Mouse (Mus musculus) hindbrain, embryonic 16.5 days (tissue): ENCODE measurements at regions not wholly inside any gene's neighbourhood (a gene's known extent, or its start where the extent isn't known, plus 50 kb on each side); places are given as distances from the start of the nearest gene placed in this dataset.
A peak's percentile ranks its signal among the peaks of the same experiment; 100 is the strongest.

Experiments used
- ATAC-seq: fragments of 200-750 bp; cut with Nextera tagmentation; 2 replicates; pipeline ENCODE4 v1.8.0; 2017; ENCODE audit warnings: moderate TSS enrichment, moderate library complexity
- H3K27ac ChIP-seq: fragments of 300-500 bp; sonication (generic); 2 replicates; pipeline ENCODE4 v1.5.1; 2014; ENCODE audit warnings: low read depth, mild to moderate bottlenecking, control low read depth, low read length, moderate library complexity
- H3K27me3 ChIP-seq: fragments of 300-500 bp; sonication (generic); replicated peaks from 2 replicates; pipeline ENCODE4 v1.6.1; 2014; ENCODE audit warnings: low read length; ENCODE audit not compliant: control insufficient read depth, insufficient read depth
- H3K36me3 ChIP-seq: fragments of 300-500 bp; sonication (generic); 2 replicates; pipeline ENCODE4 v1.6.1; 2014; ENCODE audit warnings: mild to moderate bottlenecking, low read length, moderate library complexity, mixed read lengths; ENCODE audit not compliant: control insufficient read depth, insufficient read depth
- H3K4me1 ChIP-seq: fragments of 300-500 bp; sonication (generic); 2 replicates; pipeline ENCODE4 v1.6.1; 2014; ENCODE audit warnings: low read depth, low read length; ENCODE audit not compliant: control insufficient read depth, insufficient read depth
- H3K4me2 ChIP-seq: fragments of 300-500 bp; sonication (generic); 2 replicates; pipeline ENCODE4 v1.6.1; 2014; ENCODE audit warnings: mild to moderate bottlenecking, low read length, control low read depth, moderate library complexity
- H3K4me3 ChIP-seq: fragments of 300-500 bp; sonication (generic); 2 replicates; pipeline ENCODE4 v1.5.1; 2014; ENCODE audit warnings: mild to moderate bottlenecking, low read length, control low read depth, moderate library complexity
- H3K9ac ChIP-seq: fragments of 300-500 bp; sonication (generic); 2 replicates; pipeline ENCODE4 v1.6.1; 2014; ENCODE audit warnings: low read depth, mild to moderate bottlenecking, control low read depth, low read length, moderate library complexity
- H3K9me3 ChIP-seq: fragments of 300-500 bp; sonication (generic); 2 replicates; pipeline ENCODE4 v1.6.1; 2014; ENCODE audit warnings: mild to moderate bottlenecking, low read length, moderate library complexity; ENCODE audit not compliant: control insufficient read depth
- WGBS: fragments of 180-500 bp; shearing (Covaris S2); extraction: QIAGEN DNeasy Blood & Tissue Kit; methylation state at CpG from one replicate; pipeline ENCODE4 v1.1.7; 2014; 5-methylcytosine and 5-hydroxymethylcytosine counted together

DNA sequence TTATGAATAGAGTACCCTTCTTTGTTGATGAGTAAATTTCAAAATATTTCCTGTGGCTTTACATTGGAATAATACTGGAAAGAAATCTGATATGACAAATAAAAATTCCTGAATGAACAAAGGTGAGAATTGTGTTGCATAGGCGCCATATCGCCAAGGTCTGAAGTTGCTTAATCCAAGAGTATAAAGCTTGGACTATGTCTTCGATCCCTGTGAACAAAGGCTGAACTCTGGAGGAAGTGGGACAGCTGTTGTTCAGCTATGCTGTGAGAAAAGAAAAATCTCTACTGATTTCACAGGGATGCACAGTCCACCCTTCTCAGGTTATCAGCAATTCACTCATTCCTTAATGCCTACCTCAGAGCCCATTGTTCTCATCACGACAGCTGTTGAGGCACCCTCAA is 319.3 kb upstream of the Gm9747 start:
- H3K4me2 ChIP-seq, result no peak overlapping the region
- no peaks in the 10 kb centered on the region for H3K4me1 ChIP-seq
- H3K36me3 ChIP-seq, result no peaks in the 10 kb centered on the region
- 90% methylated on average over 4 of the region's 4 CpGs for WGBS
- H3K9me3 ChIP-seq, result no peaks in the 10 kb centered on the region
- no peak overlapping the region for H3K4me3 ChIP-seq
- H3K27ac ChIP-seq, result no peak overlapping the region
- ATAC-seq, result no peak
- no peak overlapping the region for H3K9ac ChIP-seq
- H3K27me3 ChIP-seq, result no peaks in the 10 kb centered on the region

DNA sequence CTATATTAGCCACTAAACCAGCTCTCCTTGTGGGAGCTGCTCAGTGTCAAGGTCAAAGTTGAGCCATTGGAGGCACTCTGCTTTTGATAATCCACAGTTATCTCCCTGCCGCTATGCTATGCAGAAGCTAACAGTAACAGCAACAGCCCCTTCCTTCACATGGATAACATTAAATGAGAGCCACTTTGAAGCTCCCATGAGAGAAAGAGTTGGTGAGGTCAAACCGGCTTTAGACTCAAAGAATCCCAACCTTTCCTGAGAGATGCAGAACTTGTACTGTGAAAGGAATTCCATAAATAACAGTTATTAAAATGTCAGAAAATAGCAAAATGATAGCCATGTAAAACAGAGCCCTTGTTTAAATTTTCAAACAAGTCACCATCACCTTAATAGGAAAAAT is 316.1 kb upstream of the Gm9747 start:
- Histone ChIP-seq H3K4me3 (no peak overlapping the region), H3K4me2 (no peak overlapping the region), H3K27ac (no peak overlapping the region), H3K4me1 (no peaks in the 10 kb centered on the region), H3K27me3 (no peaks in the 10 kb centered on the region), H3K9ac (no peak overlapping the region), H3K36me3 (no peaks in the 10 kb centered on the region), H3K9me3 (no peaks in the 10 kb centered on the region)
- 86% methylated on average over 2 of the region's 2 CpGs for WGBS
- ATAC-seq, result no peak

DNA sequence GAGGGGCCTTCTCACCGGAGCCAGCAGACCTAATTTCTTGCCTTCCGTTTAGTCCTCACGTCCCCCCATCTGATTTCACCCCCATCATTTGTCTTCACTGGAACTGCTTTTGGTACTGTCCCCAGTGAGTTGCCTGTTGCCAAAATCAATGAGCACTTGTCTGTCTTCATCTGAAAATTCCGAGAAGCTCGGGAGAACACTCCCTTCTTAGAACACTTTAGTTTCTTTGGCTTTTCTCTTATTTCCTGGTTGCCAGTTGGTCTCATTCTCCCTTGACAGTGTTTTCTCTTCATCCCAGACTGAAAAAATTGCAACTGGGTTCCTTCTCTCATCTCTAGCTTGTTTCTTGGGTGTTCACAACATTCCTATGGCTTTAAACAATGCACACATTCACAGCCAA is 305.2 kb upstream of the Gm9747 start:
- ATAC-seq, result no peak
- Histone ChIP-seq H3K9me3 (no peaks in the 10 kb centered on the region), H3K27me3 (no peaks in the 10 kb centered on the region), H3K4me3 (no peak overlapping the region), H3K36me3 (no peaks in the 10 kb centered on the region), H3K4me1 (no peaks in the 10 kb centered on the region), H3K27ac (no peak overlapping the region), H3K4me2 (no peak overlapping the region), H3K9ac (no peak overlapping the region)
- WGBS, result 87% methylated on average over 5 of the region's 5 CpGs

DNA sequence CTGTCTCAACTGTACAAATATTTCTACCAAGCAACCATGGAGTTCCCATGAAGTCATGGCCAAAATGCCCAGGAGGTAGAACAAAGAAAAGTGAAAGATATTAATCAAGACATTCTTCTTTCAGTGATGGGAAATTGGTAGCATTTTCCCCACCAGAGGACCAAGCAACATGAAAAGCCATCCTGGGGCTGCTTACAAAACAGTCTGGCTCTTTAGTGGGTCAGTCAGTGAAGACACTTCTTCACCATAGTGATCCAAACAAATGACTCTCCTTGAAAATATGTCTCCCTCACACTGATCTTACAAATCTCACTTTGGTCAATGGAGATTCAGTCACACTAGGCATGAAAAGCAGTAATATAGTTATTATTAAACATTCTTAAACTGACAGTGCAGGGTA is 299.8 kb upstream of the Gm9747 start:
- peak; percentile 80 for ATAC-seq
- Histone ChIP-seq H3K27ac (no peak overlapping the region), H3K27me3 (no peaks in the 10 kb centered on the region), H3K36me3 (no peaks in the 10 kb centered on the region), H3K4me1 (no peaks in the 10 kb centered on the region), H3K9ac (no peak overlapping the region), H3K9me3 (no peaks in the 10 kb centered on the region), H3K4me3 (no peak overlapping the region), H3K4me2 (no peak overlapping the region)

DNA sequence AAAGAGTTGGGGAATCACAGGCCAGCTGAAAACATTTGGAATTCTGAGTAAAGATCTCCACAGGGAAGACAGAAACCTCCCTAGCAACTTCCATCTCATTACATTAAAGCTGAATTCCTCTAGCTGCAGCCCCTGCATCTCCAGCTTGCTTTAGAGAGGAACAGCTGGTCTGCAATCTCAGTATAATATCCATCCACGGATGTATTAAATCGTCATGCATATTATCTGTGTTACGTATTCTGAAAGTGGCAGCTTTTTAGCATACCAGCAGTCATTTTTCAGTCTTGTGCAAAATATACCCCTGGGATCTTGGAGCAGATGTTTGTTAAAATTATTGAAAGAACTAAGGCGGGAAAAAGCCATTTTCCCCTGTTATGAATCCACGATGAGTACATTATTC is 287.7 kb upstream of the Gm9747 start:
- H3K27ac ChIP-seq, result no peak overlapping the region

DNA sequence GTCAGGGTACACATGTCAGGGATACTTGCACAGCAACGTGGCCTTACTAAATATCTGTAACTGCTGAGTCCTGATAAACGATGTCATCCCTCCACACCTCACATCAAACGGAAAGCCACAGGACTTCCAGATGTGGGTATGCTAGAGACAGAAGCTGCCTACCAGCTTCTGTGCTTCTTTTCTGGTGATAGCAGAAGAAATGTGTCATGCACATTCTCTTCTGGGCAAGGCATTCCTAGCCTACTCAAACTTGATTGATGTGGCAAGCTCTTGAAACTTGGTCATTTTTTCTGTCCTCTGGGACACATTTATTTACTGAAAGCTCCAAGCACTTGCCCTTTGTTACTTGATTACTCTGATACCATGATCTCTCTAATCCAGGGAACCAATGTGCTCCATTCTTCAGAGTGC is 282.8 kb upstream of the Gm9747 start:
- ATAC-seq, result no peak
- no peak overlapping the region for H3K9ac ChIP-seq

More for the DNA sequence above, 287.7 kb upstream of the Gm9747 start:
- H3K9ac ChIP-seq, result no peak overlapping the region
- 39% methylated on average over 5 of the region's 5 CpGs for whole genome bisulfite sequencing
- H3K36me3 ChIP-seq, result no peaks in the 10 kb centered on the region
- no peak overlapping the region for H3K4me3 ChIP-seq
- H3K9me3 ChIP-seq, result no peaks in the 10 kb centered on the region
- no peaks in the 10 kb centered on the region for H3K27me3 ChIP-seq
- no peak for ATAC-seq
- H3K4me2 ChIP-seq, result no peak overlapping the region
- no peaks in the 10 kb centered on the region for H3K4me1 ChIP-seq

DNA sequence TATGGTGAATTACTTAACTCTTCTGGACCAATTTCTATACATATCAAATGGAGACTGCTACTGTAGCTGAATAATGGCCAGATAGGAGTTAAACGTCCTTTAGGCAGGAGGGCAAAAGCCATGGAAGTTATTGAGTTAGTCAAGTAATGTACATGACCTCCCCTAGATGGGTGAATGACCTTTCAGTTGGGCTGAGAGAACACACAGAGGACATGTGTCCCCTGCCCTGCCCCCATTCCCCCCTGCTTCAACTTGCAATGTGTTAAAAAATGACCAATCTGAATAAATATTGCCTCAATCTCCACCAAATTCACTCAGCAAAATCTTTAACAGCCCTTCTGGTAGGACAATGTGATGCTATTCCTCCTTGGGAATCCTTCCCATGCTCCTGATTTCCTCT is 282.1 kb upstream of the Gm9747 start:
- no peak overlapping the region for H3K4me2 ChIP-seq
- H3K4me1 ChIP-seq, result no peaks in the 10 kb centered on the region
- no peaks in the 10 kb centered on the region for H3K9me3 ChIP-seq
- H3K27me3 ChIP-seq, result no peaks in the 10 kb centered on the region
- no peaks in the 10 kb centered on the region for H3K36me3 ChIP-seq
- no peak overlapping the region for H3K9ac ChIP-seq
- H3K27ac ChIP-seq, result no peak overlapping the region
- 70% methylated on average over 1 of the region's 1 CpGs for WGBS
- ATAC-seq, result no peak
- no peak overlapping the region for H3K4me3 ChIP-seq

More for the DNA sequence above, 282.8 kb upstream of the Gm9747 start:
- no peaks in the 10 kb centered on the region for H3K4me1 ChIP-seq
- H3K9me3 ChIP-seq, result no peaks in the 10 kb centered on the region
- no peak overlapping the region for H3K4me2 ChIP-seq
- no peak overlapping the region for H3K27ac ChIP-seq
- 90% methylated on average over 3 of the region's 3 CpGs for WGBS
- H3K36me3 ChIP-seq, result no peaks in the 10 kb centered on the region
- no peaks in the 10 kb centered on the region for H3K27me3 ChIP-seq
- H3K4me3 ChIP-seq, result no peak overlapping the region

DNA sequence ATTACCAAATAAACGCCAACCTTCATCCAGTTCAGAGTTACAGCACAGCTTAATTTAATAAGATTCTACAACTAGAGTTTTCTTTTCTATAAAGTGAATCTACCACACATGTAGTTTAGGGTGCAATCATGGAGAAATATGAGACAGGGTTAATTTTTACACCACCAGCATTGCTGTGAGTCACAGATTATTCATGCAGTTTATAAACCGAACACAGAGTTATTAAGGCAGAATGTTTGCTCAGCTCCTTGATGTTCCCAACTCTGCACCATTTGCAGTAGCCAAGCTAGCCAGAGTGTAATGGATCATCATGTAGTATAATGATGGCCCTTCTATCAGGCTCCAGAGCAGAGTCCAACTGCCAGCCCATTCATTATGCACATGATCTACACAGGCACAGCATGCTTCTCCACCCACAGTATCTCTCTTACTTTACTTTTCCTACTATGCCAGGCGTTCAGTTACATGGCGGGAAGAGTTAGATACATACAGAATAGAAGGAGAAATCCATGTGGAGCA is 281.4 kb upstream of the Gm9747 start:
- no peak overlapping the region for H3K27ac ChIP-seq
- H3K4me1 ChIP-seq, result no peaks in the 10 kb centered on the region
- H3K9me3 ChIP-seq, result no peaks in the 10 kb centered on the region
- no peaks in the 10 kb centered on the region for H3K36me3 ChIP-seq
- H3K4me2 ChIP-seq, result no peak overlapping the region
- H3K9ac ChIP-seq, result no peak overlapping the region
- H3K27me3 ChIP-seq, result no peaks in the 10 kb centered on the region
- no peak overlapping the region for H3K4me3 ChIP-seq
- 86% methylated on average over 4 of the region's 4 CpGs for WGBS
- ATAC-seq, result no peak

DNA sequence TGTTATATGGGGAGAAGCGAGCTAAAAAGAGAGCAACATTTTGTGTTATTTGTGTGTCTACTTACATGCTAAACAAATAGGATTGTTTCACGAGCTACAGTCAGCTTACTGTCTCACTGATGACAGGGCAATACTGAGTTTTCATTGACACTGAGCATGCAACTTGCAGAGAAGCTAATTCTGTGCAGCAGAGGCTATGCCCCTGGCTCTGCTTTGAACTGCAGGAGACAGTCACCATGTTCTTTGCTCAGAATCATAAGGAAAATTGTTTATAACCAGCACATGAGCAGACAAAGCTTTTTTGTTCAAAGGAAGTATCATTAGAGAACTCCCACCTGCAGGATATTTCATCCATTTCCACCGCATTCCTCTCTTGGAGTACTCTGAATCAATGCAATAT is 280.8 kb upstream of the Gm9747 start:
- 80% methylated on average over 3 of the region's 3 CpGs for WGBS

DNA sequence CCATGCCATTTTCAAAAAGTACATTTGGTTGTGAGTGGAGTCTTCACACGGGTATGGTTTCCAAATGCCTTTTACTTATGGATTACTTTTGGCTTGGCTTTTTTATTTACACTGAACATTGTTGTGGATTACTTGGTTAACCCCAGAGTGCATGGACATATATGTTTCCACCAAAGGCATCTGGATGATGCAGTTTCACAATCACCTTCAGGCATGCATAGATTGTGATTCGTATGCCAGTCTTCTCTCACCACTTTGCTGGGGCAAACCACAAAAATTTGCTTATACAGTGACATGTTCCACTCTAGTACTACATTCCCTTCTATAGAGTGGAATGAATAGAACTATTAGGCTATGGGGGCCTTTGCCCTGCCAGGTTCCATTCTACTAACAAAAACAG is 278.4 kb upstream of the Gm9747 start:
- Histone ChIP-seq H3K27me3 (no peaks in the 10 kb centered on the region), H3K4me2 (no peak overlapping the region), H3K4me1 (no peaks in the 10 kb centered on the region), H3K27ac (no peak overlapping the region), H3K4me3 (no peak overlapping the region), H3K36me3 (no peaks in the 10 kb centered on the region), H3K9ac (no peak overlapping the region), H3K9me3 (no peaks in the 10 kb centered on the region)
- ATAC-seq, result no peak
- 86% methylated on average over 2 of the region's 2 CpGs for WGBS

More for the DNA sequence above, 280.8 kb upstream of the Gm9747 start:
- Histone ChIP-seq H3K27ac (no peak overlapping the region), H3K4me2 (no peak overlapping the region), H3K4me1 (no peaks in the 10 kb centered on the region), H3K9me3 (no peaks in the 10 kb centered on the region), H3K27me3 (no peaks in the 10 kb centered on the region), H3K36me3 (no peaks in the 10 kb centered on the region), H3K4me3 (no peak overlapping the region), H3K9ac (no peak overlapping the region)
- no peak for ATAC-seq
